Mouse (Mus musculus): Measurements from ENCODE around the gene Loxl4. TPM values are rescaled to one million over a fixed set of nuclear protein-coding genes. Genes with fewer than 3 reads are reported as not detected.

Loxl4 gene
- polyA plus RNA-seq, 1 experiment from 2014 or later: 0.15 TPM

DNA sequence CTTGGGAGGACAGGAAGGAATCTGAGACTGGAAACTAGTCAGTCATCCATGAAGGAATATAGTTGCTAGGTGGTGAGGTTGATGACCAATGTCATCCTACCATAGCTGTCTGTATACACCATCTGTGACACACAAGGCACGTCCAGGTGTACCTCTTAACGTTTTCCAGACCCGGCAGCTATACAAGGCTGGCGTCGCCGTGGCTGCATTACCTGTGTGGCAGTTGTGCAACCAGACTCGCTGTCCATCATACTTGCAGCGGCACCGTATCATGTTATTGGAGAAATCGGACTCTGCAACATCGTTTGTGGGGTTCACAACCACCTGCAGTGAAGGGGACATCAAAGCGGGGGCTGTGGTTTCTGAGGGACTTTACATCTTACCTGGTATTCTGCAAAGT, 15.3 kb downstream of the Loxl4 start:
- ATAC-seq (ENCODE audit: insufficient number of reproducible peaks, insufficient read depth, low FRiP score, low read depth): no peak
- H3K9me3 ChIP-seq (ENCODE audit: control insufficient read depth, low read length): no peaks in the 10 kb centered on the region
- H3K9ac ChIP-seq (ENCODE audit: low read length): no peak overlapping the region
- no peak overlapping the region for H3K27ac ChIP-seq (replicated peaks in 1 of 2; ENCODE audit: control insufficient read depth in 1 of 2, insufficient read depth in 1 of 2, low read depth in 2 of 2, low read length in 2 of 2)
- 92% methylated on average over 12 of the region's 12 CpGs for WGBS
- H3K4me2 ChIP-seq (ENCODE audit: low read length): no peak overlapping the region
- H3K4me3 ChIP-seq (ENCODE audit: control insufficient read depth in 1 of 2, insufficient read depth in 1 of 2, low read depth in 1 of 2, low read length in 2 of 2): no peak overlapping the region
- H3K4me1 ChIP-seq (ENCODE audit: control insufficient read depth in 2 of 2, insufficient read depth in 2 of 2, low read length in 2 of 2): peaks cover 4% of the 10 kb centered on the region in 2 experiments
- H3K27me3 ChIP-seq (ENCODE audit: control insufficient read depth, insufficient read depth, low read length): no peaks in the 10 kb centered on the region
- peaks cover 21% of the 10 kb centered on the region; the same call in 1 of the 2 replicates for H3K36me3 ChIP-seq (ENCODE audit: control insufficient read depth, insufficient read depth, low read length)

DNA sequence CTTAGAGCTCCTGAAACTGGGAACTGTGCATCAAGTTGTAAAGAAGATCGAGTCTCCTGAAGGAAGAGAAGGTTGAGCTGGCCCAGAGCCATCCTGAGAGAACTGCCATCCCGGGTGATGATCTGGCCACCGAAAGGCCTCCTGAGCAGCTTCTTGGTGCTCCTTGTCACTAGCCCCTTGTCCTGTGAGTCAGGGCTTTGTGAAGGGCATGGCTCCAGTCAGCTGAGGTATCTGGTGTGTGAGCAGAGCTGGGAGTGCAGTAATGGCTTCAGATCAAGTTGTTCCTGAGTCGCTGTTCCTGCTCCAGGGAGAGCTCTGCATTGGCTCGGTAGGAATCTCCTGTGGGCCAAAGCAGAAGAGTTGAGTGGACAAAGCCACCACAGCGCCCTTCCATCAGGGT, 17.5 kb downstream of the Loxl4 start:
- ATAC-seq (ENCODE audit: insufficient number of reproducible peaks, insufficient read depth, low FRiP score, low read depth): no peak
- peaks cover 4% of the 10 kb centered on the region in 2 experiments for H3K4me1 ChIP-seq (ENCODE audit: control insufficient read depth in 2 of 2, insufficient read depth in 2 of 2, low read length in 2 of 2)
- H3K36me3 ChIP-seq (ENCODE audit: control insufficient read depth, insufficient read depth, low read length): peaks cover 36% of the 10 kb centered on the region
- no peaks in the 10 kb centered on the region for H3K27me3 ChIP-seq (ENCODE audit: control insufficient read depth, insufficient read depth, low read length)
- no peak overlapping the region for H3K27ac ChIP-seq (replicated peaks in 1 of 2; ENCODE audit: control insufficient read depth in 1 of 2, insufficient read depth in 1 of 2, low read depth in 2 of 2, low read length in 2 of 2)
- no peak overlapping the region for H3K4me3 ChIP-seq (ENCODE audit: control insufficient read depth in 1 of 2, insufficient read depth in 1 of 2, low read depth in 1 of 2, low read length in 2 of 2)
- H3K9me3 ChIP-seq (ENCODE audit: control insufficient read depth, low read length): no peaks in the 10 kb centered on the region
- H3K9ac ChIP-seq (ENCODE audit: low read length): no peak overlapping the region
- no peak overlapping the region for H3K4me2 ChIP-seq (ENCODE audit: low read length)
- 91% methylated on average over 6 of the region's 6 CpGs for WGBS

DNA sequence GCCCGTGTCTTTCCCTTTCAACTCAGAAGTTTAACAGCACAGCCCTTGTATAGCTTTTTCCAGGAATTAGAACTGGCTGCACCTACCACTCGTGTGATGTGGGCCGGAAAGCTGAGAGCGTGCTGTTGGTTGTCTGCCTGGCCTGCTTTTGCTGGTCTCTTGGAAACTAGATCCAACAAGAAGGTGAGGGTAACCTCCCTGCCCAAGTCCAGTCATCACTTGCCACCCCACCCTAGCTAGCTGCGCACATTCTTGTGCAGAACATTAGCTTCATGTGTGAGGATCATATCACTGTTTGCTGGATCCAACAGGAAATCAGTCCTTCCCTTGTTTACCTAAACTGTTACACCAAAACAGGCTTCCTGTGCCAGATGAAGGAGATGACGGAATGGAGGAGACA, 19.2 kb downstream of the Loxl4 start:
- H3K27ac ChIP-seq (replicated peaks in 1 of 2; ENCODE audit: control insufficient read depth in 1 of 2, insufficient read depth in 1 of 2, low read depth in 2 of 2, low read length in 2 of 2): no peak overlapping the region
- H3K4me1 ChIP-seq (ENCODE audit: control insufficient read depth in 2 of 2, insufficient read depth in 2 of 2, low read length in 2 of 2): peaks cover 4 to 5% of the 10 kb centered on the region in 2 experiments
- no peaks in the 10 kb centered on the region for H3K9me3 ChIP-seq (ENCODE audit: control insufficient read depth, low read length)
- no peak overlapping the region for H3K9ac ChIP-seq (ENCODE audit: low read length)
- WGBS: 80% methylated on average over 6 of the region's 6 CpGs
- H3K4me3 ChIP-seq (ENCODE audit: control insufficient read depth in 1 of 2, insufficient read depth in 1 of 2, low read depth in 1 of 2, low read length in 2 of 2): no peak overlapping the region
- no peak for ATAC-seq (ENCODE audit: insufficient number of reproducible peaks, insufficient read depth, low FRiP score, low read depth)
- H3K4me2 ChIP-seq (ENCODE audit: low read length): no peak overlapping the region
- H3K36me3 ChIP-seq (ENCODE audit: control insufficient read depth, insufficient read depth, low read length): peaks cover 36% of the 10 kb centered on the region
- no peaks in the 10 kb centered on the region for H3K27me3 ChIP-seq (ENCODE audit: control insufficient read depth, insufficient read depth, low read length)

DNA sequence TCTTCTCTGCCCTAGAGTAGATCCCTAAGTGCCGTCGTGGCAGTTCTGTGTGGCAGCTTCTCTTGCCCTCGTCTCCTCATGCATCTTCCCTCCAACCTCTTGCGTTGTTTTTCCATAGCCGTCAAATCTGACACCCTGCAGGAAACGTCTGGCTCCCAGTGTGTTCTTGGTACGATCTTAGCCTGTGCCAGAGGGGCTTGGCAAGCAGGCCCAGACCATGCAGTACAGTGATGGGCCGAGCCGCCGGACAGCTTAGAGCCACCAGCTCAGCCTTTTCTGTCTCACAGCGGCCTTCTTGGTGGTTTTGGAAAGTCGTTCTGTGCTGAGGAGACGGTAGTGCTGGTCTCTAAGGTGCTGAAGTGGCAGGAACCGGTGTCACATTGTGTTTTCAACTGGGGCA, 21.1 kb downstream of the Loxl4 start:
- no peak overlapping the region for H3K4me2 ChIP-seq (ENCODE audit: low read length)
- ATAC-seq (ENCODE audit: insufficient number of reproducible peaks, insufficient read depth, low FRiP score, low read depth): no peak
- H3K4me3 ChIP-seq (ENCODE audit: control insufficient read depth in 1 of 2, insufficient read depth in 1 of 2, low read depth in 1 of 2, low read length in 2 of 2): no peak overlapping the region
- H3K36me3 ChIP-seq (ENCODE audit: control insufficient read depth, insufficient read depth, low read length): peaks cover 31% of the 10 kb centered on the region
- H3K9ac ChIP-seq (ENCODE audit: low read length): no peak overlapping the region
- H3K9me3 ChIP-seq (ENCODE audit: control insufficient read depth, low read length): no peaks in the 10 kb centered on the region
- no peak overlapping the region for H3K27ac ChIP-seq (replicated peaks in 1 of 2; ENCODE audit: control insufficient read depth in 1 of 2, insufficient read depth in 1 of 2, low read depth in 2 of 2, low read length in 2 of 2)
- H3K4me1 ChIP-seq (ENCODE audit: control insufficient read depth in 2 of 2, insufficient read depth in 2 of 2, low read length in 2 of 2): peaks cover 6 to 13% of the 10 kb centered on the region in 2 experiments
- WGBS: 73% methylated on average over 14 of the region's 14 CpGs
- H3K27me3 ChIP-seq (ENCODE audit: control insufficient read depth, insufficient read depth, low read length): no peaks in the 10 kb centered on the region

DNA sequence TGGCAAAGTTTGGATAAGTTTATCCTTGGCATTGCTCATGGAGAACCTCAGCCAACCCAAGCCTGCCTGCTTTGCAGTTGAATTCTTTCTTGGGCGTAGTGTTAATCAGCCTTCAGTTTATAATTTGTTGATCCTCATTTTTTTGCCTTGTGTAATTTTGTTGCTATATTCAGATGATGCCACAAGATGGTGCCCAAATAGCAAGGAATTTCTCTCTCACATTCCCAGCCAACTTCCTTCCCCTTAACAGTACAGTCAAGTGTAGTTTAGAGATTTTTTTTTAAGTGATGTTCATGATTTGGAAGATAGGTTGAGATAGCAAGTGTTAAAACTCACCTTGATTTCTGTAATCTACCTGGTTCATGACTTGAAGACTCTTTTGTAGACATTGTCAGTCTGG, 23.4 kb downstream of the Loxl4 start:
- H3K27ac ChIP-seq (replicated peaks in 1 of 2; ENCODE audit: control insufficient read depth in 1 of 2, insufficient read depth in 1 of 2, low read depth in 2 of 2, low read length in 2 of 2): no peak overlapping the region
- no peak for ATAC-seq (ENCODE audit: insufficient number of reproducible peaks, insufficient read depth, low FRiP score, low read depth)
- H3K36me3 ChIP-seq (ENCODE audit: control insufficient read depth, insufficient read depth, low read length): peaks cover 35% of the 10 kb centered on the region
- no peak overlapping the region for H3K4me3 ChIP-seq (ENCODE audit: control insufficient read depth in 1 of 2, insufficient read depth in 1 of 2, low read depth in 1 of 2, low read length in 2 of 2)
- no peaks in the 10 kb centered on the region for H3K9me3 ChIP-seq (ENCODE audit: control insufficient read depth, low read length)
- H3K9ac ChIP-seq (ENCODE audit: low read length): no peak overlapping the region
- peaks cover 6 to 13% of the 10 kb centered on the region in 2 experiments for H3K4me1 ChIP-seq (ENCODE audit: control insufficient read depth in 2 of 2, insufficient read depth in 2 of 2, low read length in 2 of 2)
- WGBS: 72% methylated on average over 1 of the region's 1 CpGs
- H3K4me2 ChIP-seq (ENCODE audit: low read length): no peak overlapping the region
- no peaks in the 10 kb centered on the region for H3K27me3 ChIP-seq (ENCODE audit: control insufficient read depth, insufficient read depth, low read length)

DNA sequence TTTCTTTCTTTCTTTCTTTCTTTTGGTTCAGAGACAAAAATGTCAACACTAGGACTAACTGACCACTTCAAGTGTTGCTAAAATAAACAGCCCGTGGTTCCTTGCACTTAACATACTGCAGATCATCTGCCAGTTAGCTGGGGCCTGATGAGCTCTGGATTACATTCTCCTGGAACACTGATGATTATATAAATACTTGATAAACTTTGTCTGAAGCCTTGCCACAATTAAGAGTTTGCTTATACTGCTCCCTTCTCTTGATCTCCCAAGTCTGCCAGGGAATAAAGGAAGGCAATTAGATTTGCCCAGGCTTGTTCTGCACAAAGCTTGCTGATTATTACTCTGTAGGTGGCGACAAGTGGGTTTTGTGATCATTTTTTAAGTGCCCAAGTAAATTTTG, 24.9 kb downstream of the Loxl4 start:
- no peak for ATAC-seq (ENCODE audit: insufficient number of reproducible peaks, insufficient read depth, low FRiP score, low read depth)
- WGBS: 52% methylated on average over 2 of the region's 2 CpGs

DNA sequence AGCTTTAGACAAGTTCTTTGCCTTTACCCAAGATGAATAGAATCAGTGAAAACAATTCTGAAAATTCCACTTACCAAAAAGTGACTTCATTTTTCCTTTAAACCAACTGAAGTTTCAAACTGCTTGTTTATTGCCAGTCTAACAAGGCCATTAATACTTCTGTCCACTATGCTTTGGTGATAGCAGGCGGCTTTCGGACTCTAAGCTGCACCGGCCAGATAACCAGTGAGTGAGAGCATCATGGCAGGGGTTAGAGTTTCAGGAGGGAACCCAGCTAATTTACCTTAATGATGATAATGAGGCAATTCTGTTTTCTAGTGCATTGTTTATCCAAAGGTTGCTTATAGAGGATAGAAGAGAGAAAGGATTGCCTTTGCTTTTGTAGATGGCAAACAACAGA, 28.4 kb downstream of the Loxl4 start:
- peaks cover 2 to 9% of the 10 kb centered on the region in 2 experiments; a peak in 2 of 4 replicates for H3K4me1 ChIP-seq (ENCODE audit: control insufficient read depth in 2 of 2, insufficient read depth in 2 of 2, low read length in 2 of 2)
- peaks cover 37% of the 10 kb centered on the region for H3K36me3 ChIP-seq (ENCODE audit: control insufficient read depth, insufficient read depth, low read length)
- no peaks in the 10 kb centered on the region for H3K9me3 ChIP-seq (ENCODE audit: control insufficient read depth, low read length)
- H3K27ac ChIP-seq (replicated peaks in 1 of 2; ENCODE audit: control insufficient read depth in 1 of 2, insufficient read depth in 1 of 2, low read depth in 2 of 2, low read length in 2 of 2): no peak overlapping the region
- H3K4me2 ChIP-seq (ENCODE audit: low read length): no peak overlapping the region
- H3K4me3 ChIP-seq (ENCODE audit: control insufficient read depth in 1 of 2, insufficient read depth in 1 of 2, low read depth in 1 of 2, low read length in 2 of 2): no peak overlapping the region
- 87% methylated on average over 3 of the region's 3 CpGs for WGBS
- H3K27me3 ChIP-seq (ENCODE audit: control insufficient read depth, insufficient read depth, low read length): no peaks in the 10 kb centered on the region
- no peak overlapping the region for H3K9ac ChIP-seq (ENCODE audit: low read length)
- ATAC-seq (ENCODE audit: insufficient number of reproducible peaks, insufficient read depth, low FRiP score, low read depth): no peak

More for the DNA sequence above, 24.9 kb downstream of the Loxl4 start:
- Histone ChIP-seq H3K27ac (replicated peaks in 1 of 2; ENCODE audit: control insufficient read depth in 1 of 2, insufficient read depth in 1 of 2, low read depth in 2 of 2, low read length in 2 of 2) (no peak overlapping the region), H3K27me3 (ENCODE audit: control insufficient read depth, insufficient read depth, low read length) (no peaks in the 10 kb centered on the region), H3K9me3 (ENCODE audit: control insufficient read depth, low read length) (no peaks in the 10 kb centered on the region), H3K9ac (ENCODE audit: low read length) (no peak overlapping the region), H3K4me2 (ENCODE audit: low read length) (no peak overlapping the region), H3K36me3 (ENCODE audit: control insufficient read depth, insufficient read depth, low read length) (peaks cover 45% of the 10 kb centered on the region), H3K4me1 (ENCODE audit: control insufficient read depth in 2 of 2, insufficient read depth in 2 of 2, low read length in 2 of 2) (peaks cover 4 to 13% of the 10 kb centered on the region in 2 experiments), H3K4me3 (ENCODE audit: control insufficient read depth in 1 of 2, insufficient read depth in 1 of 2, low read depth in 1 of 2, low read length in 2 of 2) (no peak overlapping the region)

DNA sequence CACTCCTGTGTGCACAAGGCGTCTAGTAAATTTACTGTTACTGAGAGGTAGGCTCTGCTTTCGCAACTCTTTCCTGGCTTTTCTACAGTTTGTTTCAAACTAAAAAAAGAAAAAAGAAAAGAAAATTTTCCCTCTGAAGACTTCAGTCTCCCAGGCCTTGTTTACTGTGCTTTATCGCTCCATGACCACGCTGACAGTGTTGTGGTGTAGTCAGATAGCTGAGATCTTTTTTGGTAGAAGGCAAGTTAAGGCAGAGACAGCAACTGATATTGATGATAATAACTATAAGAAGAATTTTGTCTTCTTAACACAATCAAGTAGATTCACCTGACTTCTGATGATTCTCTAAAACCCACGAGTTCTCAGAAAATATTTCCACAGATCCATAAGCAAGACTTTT, 28.9 kb downstream of the Loxl4 start:
- Histone ChIP-seq H3K9ac (ENCODE audit: low read length) (no peak overlapping the region), H3K4me1 (ENCODE audit: control insufficient read depth in 2 of 2, insufficient read depth in 2 of 2, low read length in 2 of 2) (peaks cover 2 to 9% of the 10 kb centered on the region in 2 experiments; a peak in 2 of 4 replicates), H3K4me3 (ENCODE audit: control insufficient read depth in 1 of 2, insufficient read depth in 1 of 2, low read depth in 1 of 2, low read length in 2 of 2) (no peak overlapping the region), H3K27me3 (ENCODE audit: control insufficient read depth, insufficient read depth, low read length) (no peaks in the 10 kb centered on the region), H3K36me3 (ENCODE audit: control insufficient read depth, insufficient read depth, low read length) (peaks cover 37% of the 10 kb centered on the region), H3K27ac (replicated peaks in 1 of 2; ENCODE audit: control insufficient read depth in 1 of 2, insufficient read depth in 1 of 2, low read depth in 2 of 2, low read length in 2 of 2) (no peak overlapping the region), H3K9me3 (ENCODE audit: control insufficient read depth, low read length) (no peaks in the 10 kb centered on the region), H3K4me2 (ENCODE audit: low read length) (no peak overlapping the region)
- no peak for ATAC-seq (ENCODE audit: insufficient number of reproducible peaks, insufficient read depth, low FRiP score, low read depth)
- 90% methylated on average over 5 of the region's 5 CpGs for WGBS

Data from heart, embryonic 14.5 days (tissue).